Mouse (Mus musculus) adrenal gland, postnatal 4 days (tissue): ENCODE data around the gene Pbx4. TPM values are rescaled to one million over a fixed set of nuclear protein-coding genes. Genes with fewer than 3 reads are reported as not detected.

Source experiments
- DNase-seq, 2 experiments: peaks; one replicate each; pipeline ENCODE4 v3.0.0; 2021 to 2022; ENCODE audit warnings: low spot score in 2 of 2, mixed read lengths in 2 of 2
- total RNA-seq, 2 experiments: library from RNA; stranded (reverse); gene quantifications; 2 replicates each; pipeline ENCODE4 v1.2.3; 2021

The Pbx4 gene
- total RNA-seq, 2 experiments from 2014 or later: 3.6 to 4.8 TPM

GRCm38 (mm10) chr8:69808864-69809403 is 23.4 kb upstream of the Pbx4 start:
- no peak for DNase-seq

DNA sequence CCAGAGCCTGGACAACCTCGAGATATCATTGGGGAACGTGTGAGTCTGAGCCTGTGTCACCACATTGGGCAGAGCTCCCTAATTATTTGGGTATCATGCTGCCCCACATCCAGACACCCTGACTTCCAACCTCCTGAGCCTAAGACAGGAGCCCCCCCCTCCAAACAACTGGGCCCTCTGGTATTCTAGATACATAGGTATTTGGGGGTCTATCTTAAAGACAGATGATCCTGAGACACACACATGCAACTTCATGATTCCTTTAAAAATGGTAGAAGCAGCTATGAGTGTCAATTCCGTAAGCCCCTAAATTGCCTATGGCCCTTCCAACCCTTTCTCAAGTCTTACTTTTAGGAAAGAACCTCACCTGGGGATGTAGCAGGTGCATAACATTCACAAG is 22.5 kb upstream of the Pbx4 start:
- DNase-seq: no peak

DNA sequence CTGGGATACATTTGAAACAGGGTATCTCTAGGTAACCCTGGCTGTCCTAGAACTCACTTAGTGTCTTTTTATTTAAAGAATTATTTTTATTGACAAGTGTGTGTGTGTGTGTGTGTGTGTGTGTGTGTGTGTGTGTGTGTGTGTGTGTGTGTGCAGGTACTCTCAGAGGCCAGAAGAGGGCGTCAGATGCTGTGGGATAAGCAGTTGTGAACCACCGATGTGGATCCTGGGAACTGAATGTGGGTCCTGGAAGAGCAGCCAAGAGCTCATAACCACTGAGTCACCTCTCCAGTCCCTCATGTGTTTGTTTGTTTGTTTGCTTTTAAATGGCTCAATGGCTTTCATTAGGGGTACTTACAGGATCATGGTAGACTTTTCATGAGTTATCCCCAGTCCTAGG is 17.4 kb upstream of the Pbx4 start:
- no peak for DNase-seq

GRCm38 (mm10) chr8:69815396-69815795 is 16.9 kb upstream of the Pbx4 start:
- DNase-seq: no peak

GRCm38 (mm10) chr8:69820466-69820865 is 11.8 kb upstream of the Pbx4 start:
- no peak for DNase-seq

DNA sequence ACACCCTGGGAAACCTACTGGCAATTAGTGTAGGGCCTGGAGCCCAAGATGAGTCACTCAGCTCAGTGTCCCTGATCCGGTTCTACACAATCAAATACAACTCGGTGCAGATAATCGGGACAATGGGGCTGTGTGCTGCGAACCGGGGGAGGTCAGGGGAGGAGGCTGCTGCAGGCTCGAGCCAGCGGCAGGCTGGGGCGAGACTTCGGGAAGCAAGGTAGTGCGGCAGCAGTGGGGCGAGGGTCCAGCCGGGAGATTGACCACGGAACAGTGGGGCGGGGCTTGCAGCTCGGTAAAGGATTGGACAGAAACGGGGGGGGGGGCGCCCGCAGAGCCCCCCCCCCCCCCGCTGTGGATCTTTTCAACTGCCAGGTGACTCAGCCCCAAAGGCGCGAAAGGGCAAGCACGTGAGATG is 10.3 kb upstream of the Pbx4 start:
- no peak for DNase-seq

DNA sequence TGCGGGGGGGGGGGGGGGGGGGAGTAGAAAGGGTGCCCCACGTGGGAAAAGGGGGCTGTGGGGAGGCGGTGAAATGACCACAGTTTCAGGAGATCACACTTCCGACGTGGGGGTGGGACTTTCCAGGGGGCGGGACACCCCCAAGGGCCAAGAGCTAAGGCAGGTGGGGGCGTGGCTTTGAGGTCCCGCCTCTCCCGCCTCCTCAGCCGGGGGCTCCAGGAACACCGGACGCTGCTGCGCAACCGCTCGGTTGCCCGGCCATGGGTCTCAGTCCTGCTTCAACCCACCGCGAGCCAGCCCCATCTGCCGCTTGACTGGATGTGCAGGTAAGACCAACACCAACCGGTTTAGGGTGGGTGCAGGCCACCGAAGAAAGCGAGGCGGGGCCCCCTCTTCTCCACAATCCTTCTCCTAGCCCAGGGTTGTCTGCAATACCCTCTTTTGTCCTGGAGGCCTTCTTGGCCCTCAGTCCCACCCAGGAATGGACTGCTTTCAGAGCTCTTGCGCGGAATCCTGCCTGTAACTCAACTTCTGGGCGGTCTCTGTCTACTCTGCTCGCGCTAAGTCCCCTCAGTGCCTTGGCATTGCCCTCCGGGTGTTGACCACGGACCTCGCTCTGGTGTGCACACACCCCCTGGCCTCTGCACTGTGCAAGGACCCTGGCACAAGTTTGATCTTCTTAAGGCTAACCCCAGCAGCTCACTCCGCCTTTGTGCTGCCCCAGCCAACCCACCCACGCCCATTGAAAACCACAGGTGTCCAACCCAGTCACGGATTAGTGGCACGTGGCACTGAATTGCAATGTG is 9.7 kb upstream of the Pbx4 start, which contains the start of gene Lpar2:
Lpar2 (plus strand) TSS at position 44 of the 806 bp plus-strand sequence.
- DNase-seq: no peak

DNA sequence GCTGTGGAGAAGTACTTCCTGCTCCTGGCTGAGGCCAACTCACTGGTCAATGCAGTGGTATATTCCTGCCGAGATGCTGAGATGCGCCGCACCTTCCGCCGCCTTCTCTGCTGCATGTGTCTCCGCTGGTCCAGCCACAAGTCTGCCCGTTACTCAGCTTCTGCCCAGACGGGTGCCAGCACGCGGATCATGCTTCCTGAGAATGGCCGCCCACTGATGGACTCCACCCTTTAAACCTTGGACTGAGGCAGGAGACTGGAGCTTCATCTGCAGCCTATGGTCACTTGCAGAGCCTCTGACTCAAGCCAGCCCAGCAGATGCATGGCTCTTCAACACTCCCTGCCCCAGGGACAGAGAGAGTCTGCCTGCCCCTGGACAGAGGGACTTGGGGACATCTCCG is 5.9 kb upstream of the Pbx4 start:
- no peak for DNase-seq

GRCm38 (mm10) chr8:69837057-69837682 is 4.9 kb downstream of the Pbx4 start:
- DNase-seq: no peak

DNA sequence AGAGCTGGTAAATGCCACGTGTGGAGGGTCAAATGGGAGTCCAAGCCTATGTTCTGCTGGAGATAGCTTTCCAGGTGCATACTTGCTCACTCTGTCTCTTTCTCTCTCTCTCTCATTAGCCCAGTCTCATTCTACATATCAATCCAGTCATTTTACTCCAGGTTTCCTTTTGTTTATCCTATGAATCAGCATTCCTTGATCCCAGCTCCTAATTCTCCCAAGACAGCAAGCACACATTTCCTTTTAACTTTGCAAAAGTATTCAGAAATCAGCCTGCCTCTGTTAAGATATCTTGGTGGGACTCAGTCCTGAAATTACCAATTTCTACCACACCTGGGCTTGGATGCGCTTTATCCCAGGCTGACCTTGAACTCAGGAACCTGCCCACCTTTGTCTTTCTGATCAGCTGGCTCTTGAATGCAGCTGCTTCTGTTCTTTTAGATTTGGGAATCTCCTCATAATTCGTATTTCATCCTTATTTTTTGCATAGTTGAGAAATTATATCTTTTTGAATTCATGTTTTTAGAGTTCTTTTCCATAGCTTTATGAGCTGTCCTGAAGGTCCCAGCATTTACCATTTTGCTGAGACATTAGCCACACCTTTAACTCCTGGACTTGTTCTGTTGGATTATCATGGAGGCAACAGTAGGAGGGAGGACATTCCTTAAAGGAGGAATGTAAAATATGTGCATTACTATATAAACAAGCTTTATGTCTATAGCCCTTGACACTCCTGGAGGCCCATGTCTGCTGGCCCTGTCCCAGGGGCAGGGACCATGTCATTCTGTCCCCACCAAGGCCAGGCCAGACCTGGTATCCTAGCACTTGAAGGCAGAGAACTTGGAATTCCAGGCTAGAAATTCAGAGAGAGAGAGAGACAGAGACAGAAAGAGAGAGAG is 15.1 kb downstream of the Pbx4 start:
- no peak for DNase-seq

DNA sequence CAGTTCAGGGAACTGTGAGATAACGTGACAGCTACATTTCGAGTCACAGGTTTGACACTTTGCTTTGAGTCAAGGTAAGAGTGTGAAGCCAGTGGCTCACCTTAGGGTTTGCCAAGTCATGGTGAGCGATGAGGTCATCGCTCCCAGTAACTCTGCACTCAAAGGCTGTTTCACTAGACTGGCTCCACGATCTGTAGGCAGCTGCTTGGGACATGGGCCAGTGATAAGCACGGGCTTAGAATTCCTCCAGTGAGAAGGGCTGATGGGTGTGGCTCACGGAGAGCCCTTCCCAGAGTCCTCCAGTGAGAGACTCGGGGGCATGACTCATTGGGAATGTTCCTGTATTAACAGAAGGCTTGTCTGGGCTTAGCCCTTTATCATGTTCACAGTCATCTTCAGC is 16.7 kb downstream of the Pbx4 start:
- no peak for DNase-seq

DNA sequence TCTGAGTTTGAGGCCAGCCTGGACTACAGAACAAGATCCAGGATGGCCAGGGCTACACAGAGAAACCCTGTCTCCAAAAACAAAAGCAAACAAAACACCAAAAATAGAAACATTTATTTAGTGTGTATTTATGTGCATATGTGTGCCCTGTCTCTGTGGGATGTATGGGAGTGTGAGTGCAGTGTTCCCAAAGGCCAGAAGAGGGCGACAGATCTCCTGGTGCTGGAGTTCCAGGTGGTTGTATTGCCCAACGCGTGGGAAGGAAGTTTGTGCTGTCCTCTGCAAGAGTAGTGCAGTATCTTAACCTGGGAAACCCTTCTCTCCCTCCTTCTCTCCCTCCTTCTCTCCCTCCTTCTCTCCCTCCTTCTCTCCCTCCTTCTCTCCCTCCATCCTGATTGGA is 17.6 kb downstream of the Pbx4 start:
- DNase-seq: no peak

GRCm38 (mm10) chr8:69850926-69851506 is 18.7 kb downstream of the Pbx4 start:
- no peak for DNase-seq

DNA sequence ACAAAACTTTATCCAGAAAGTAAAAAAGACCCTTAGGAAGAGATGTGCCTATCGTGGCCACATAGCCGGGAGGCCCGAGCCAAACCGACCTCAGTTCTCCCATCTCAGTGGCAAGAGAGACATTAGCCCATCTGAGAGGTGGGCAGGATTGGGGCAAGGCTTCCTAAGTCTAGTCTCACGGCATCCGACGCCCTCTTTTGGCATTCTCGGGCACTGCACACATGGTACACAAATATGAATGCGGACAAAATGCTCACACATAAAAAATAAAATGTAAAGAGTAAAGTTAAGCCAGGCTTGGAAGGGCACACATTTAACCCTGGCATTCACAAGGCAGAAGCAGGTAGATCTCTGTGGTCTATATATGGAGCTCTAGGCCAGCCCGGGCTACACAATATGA is 21.6 kb downstream of the Pbx4 start:
- no peak for DNase-seq

DNA sequence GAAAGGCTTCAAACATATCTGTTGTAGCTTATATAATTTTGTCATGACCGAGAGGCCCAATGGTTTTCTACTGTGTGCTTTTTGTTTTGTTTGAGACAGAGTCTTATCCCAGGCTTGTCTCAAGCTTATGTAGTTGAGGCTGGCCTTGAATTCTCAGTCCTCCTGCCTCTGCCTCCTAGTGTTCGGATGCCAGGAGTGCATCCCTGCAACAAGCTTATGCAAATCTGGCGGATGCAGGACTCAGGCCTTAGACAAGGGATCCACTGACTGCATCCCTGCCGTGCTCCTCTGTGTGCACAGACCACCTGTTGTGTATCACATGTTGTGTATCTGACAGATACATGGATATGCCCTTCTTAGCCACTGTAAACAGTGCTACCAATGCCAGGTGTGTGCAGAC is 28.5 kb downstream of the Pbx4 start:
- DNase-seq: no peak

GRCm38 (mm10) chr8:69861251-69861650 is 29.0 kb downstream of the Pbx4 start:
- no peak for DNase-seq

DNA sequence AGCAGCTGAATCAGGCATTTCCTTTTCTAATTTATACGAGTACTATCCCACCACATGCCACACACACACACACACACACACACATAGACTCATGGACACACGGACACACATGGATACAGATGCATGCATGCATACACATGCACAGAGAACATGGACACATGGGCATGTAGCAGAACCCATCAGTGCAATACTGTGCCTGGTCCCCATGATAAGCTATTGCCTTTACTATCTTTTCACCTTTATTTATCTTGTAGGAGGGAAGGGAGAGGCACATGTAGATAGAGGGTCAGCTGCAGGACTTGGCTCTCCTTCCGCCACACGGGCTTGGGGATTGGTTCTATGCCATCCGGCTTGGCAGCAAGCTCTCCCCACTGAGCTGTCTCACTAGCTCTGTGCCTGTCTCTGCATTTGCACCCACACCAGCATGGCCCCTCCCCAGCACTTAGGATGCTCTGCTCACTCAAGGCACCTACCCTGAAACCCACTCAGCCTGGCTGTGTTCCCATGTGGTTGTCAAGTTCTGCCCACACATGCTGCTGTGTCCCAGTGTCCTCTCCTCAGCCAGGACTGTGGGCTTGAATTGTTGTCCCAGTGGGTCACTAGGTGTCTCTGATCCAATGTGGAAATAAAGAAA is 31.2 kb downstream of the Pbx4 start:
- DNase-seq: no peak

DNA sequence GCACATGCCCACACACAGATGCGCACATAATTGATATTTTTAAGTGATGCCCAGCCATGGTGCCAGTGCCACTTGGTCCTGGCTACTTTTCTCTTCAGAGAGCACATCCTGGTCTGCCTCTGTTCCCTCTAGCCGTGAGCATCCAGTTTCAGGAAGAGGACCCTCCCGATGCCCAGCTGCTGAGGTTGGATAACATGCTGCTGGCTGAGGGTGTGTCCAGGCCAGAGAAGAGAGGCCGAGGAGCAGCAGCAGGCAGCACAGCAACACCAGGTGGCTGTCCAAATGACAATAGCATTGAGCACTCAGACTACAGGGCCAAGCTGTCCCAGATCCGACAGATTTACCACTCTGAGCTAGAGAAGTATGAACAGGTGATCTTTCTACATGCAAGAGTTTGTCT is 31.9 kb downstream of the Pbx4 start:
- no peak for DNase-seq

- no peak for DNase-seq
Observed at GRCm38 (mm10) chr8:69867696-69868326, 35.5 kb downstream of the Pbx4 start.
